Mouse (Mus musculus) MEL (cell line): ENCODE measurements around the gene B3gntl1.

Experiments
- CTCF ChIP-seq, 3 experiments: IDR thresholded peaks in 2 of 3; conservative IDR thresholded peaks in 1 of 3; 2 replicates each; pipeline ENCODE4 v1.5.1; 2011 to 2012; ENCODE audit warnings: low read length in 3 of 3, low read depth in 2 of 3, mild to moderate bottlenecking in 2 of 3, improper control_type of control experiment in 1 of 3, inconsistent platforms in 1 of 3, mixed read lengths in 1 of 3, moderate library complexity in 1 of 3; ENCODE audit not compliant: control insufficient read depth in 1 of 3, insufficient read depth in 1 of 3, poor library complexity in 1 of 3, severe bottlenecking in 1 of 3
- GATA1 ChIP-seq: IDR thresholded peaks from 2 replicates; pipeline ENCODE4 v1.6.1; 2011; ENCODE audit warnings: low read depth, low read length, improper control_type of control experiment
- HCFC1 ChIP-seq: IDR thresholded peaks from 2 replicates; pipeline ENCODE4 v1.6.1; 2012; ENCODE audit warnings: low read depth, mild to moderate bottlenecking, inconsistent platforms, low read length, improper control_type of control experiment, moderate library complexity
- JUND ChIP-seq: IDR thresholded peaks from 2 replicates; pipeline ENCODE4 v1.6.1; 2011; ENCODE audit warnings: low read depth, mild to moderate bottlenecking, improper control_type of control experiment, low read length
- MYB ChIP-seq: IDR thresholded peaks from 2 replicates; pipeline ENCODE4 v1.6.1; 2011; ENCODE audit warnings: mild to moderate bottlenecking, low read depth, low read length, improper control_type of control experiment
- MYC ChIP-seq: IDR thresholded peaks from 2 replicates; pipeline ENCODE4 v1.6.1; 2011; ENCODE audit warnings: low read depth, mild to moderate bottlenecking, low read length, improper control_type of control experiment, moderate library complexity
- NELFE ChIP-seq: IDR thresholded peaks from 2 replicates; pipeline ENCODE4 v1.6.1; 2011; ENCODE audit warnings: low read depth, low read length, improper control_type of control experiment
- NRF1 ChIP-seq: IDR thresholded peaks from 2 replicates; pipeline ENCODE4 v1.6.1; 2014; ENCODE audit warnings: low read depth, mild to moderate bottlenecking, inconsistent platforms, low read length, improper control_type of control experiment, moderate library complexity; ENCODE audit not compliant: poor library complexity, insufficient read depth, severe bottlenecking
- POLR2A ChIP-seq, 2 experiments: IDR thresholded peaks; 2 replicates each; pipeline ENCODE4 v1.6.1; 2011 to 2012; ENCODE audit warnings: low read length in 2 of 2, mild to moderate bottlenecking in 2 of 2, control low read depth in 1 of 2, improper control_type of control experiment in 1 of 2, low read depth in 1 of 2, moderate library complexity in 1 of 2; ENCODE audit not compliant: control insufficient read depth in 1 of 2, insufficient read depth in 1 of 2, poor library complexity in 1 of 2
- ZC3H11A ChIP-seq: IDR thresholded peaks from 2 replicates; pipeline ENCODE4 v1.6.1; 2012; ENCODE audit warnings: low read depth, mild to moderate bottlenecking, inconsistent platforms, low read length, improper control_type of control experiment

GRCm38 (mm10) chr11:121630406-121630805 is 42.5 kb downstream of the B3gntl1 start:
- TF ChIP-seq CTCF (IDR thresholded peaks at IDR 0.05 in 2 of 3, conservative IDR thresholded peaks at IDR 0.05 in 1 of 3; ENCODE audit: control insufficient read depth in 1 of 3, insufficient read depth in 1 of 3, low read depth in 2 of 3, low read length in 3 of 3, poor library complexity in 1 of 3, severe bottlenecking in 1 of 3) = peak; percentile 39 to 65 (median 59)
- no peak for TF ChIP-seq POLR2A (IDR thresholded peaks at IDR 0.05; ENCODE audit: control insufficient read depth in 1 of 2, insufficient read depth in 1 of 2, low read depth in 1 of 2, low read length in 2 of 2, poor library complexity in 1 of 2)
- no peak for TF ChIP-seq MYC
- peak; percentile 70 for TF ChIP-seq ZC3H11A
- no peak for TF ChIP-seq MYB
- TF ChIP-seq JUND = no peak
- TF ChIP-seq NELFE = no peak
- no peak for TF ChIP-seq HCFC1
- no peak for TF ChIP-seq NRF1
- TF ChIP-seq GATA1 = no peak
